In genomic region chr7:113017092-113017755, GRCm38 (mm10) we compare ENCODE assay signal across 12 mouse cellular contexts.
A peak's percentile ranks its signal among the peaks of the same experiment; 100 is the strongest.
DNase-seq lines count a peak whose midpoint lies in the region; ATAC-seq and TF ChIP-seq lines count a peak whose summit lies in the region.
"Had no signal": no experiment of that assay in that cellular context is flagged by ENCODE, and none has a peak within 500 bp of the region (broad histone marks: within the 10 kb centered on the region; RNA-seq: fewer than 3 reads in every experiment).

No protein-coding gene starts in this region.

- no peak overlapping the region for H3K4me2 ChIP-seq in lung, embryonic 14.5 days
- H3K4me2 ChIP-seq: hindbrain, embryonic 15.5 days; limb, embryonic 13.5 days; midbrain, embryonic 13.5 days had no signal

- H3K9me3 ChIP-seq in heart, embryonic 10.5 days = no peaks in the 10 kb centered on the region
- H3K9me3 ChIP-seq in lung, embryonic 14.5 days (ENCODE audit: low read depth, low read length) = no peaks in the 10 kb centered on the region
- H3K9me3 ChIP-seq: hindbrain, embryonic 15.5 days; limb, embryonic 13.5 days; midbrain, embryonic 13.5 days had no signal

- TF ChIP-seq CTCF in lung, embryonic 14.5 days (IDR thresholded peaks at IDR 0.05; ENCODE audit: low read depth) = no peak
- no peak for TF ChIP-seq CTCF in brain, embryonic 14.5 days (IDR thresholded peaks at IDR 0.05; ENCODE audit: borderline replicate concordance, extremely low read depth, insufficient read depth, insufficient read length)

- no peaks in the 10 kb centered on the region for H3K27me3 ChIP-seq in heart, embryonic 10.5 days (ENCODE audit: insufficient read depth, poor library complexity, severe bottlenecking)
- H3K27me3 ChIP-seq in lung, embryonic 14.5 days (ENCODE audit: insufficient read depth, low read length) = no peaks in the 10 kb centered on the region
- H3K27me3 ChIP-seq: hindbrain, embryonic 15.5 days; limb, embryonic 13.5 days; midbrain, embryonic 13.5 days had no signal

- no peak for TF ChIP-seq POLR2A in brain, embryonic 14.5 days (IDR thresholded peaks at IDR 0.05; ENCODE audit: borderline replicate concordance, extremely low read depth, insufficient read depth, insufficient read length, poor library complexity, severe bottlenecking)

- peaks cover 8% of the 10 kb centered on the region; the same call in 1 of the 2 replicates for H3K4me1 ChIP-seq in heart, embryonic 10.5 days
- H3K4me1 ChIP-seq in lung, embryonic 14.5 days (ENCODE audit: insufficient read depth) = peaks cover 5% of the 10 kb centered on the region; the same call in 1 of the 2 replicates
- H3K4me1 ChIP-seq: hindbrain, embryonic 15.5 days; midbrain, embryonic 13.5 days had no signal

- H3K27ac ChIP-seq in heart, embryonic 10.5 days = 0 out of 2 replicates have a peak overlapping the region, but pooled peaks have one; percentile 47
- H3K27ac ChIP-seq in lung, embryonic 14.5 days (ENCODE audit: low read depth) = no peak overlapping the region
- H3K27ac ChIP-seq: heart, adult 2 months; hindbrain, embryonic 15.5 days; limb, embryonic 13.5 days; midbrain, embryonic 13.5 days had no signal

- DNase-seq in heart, embryonic 10.5 days (ENCODE audit: low spot score) = no peak
- no peak for DNase-seq in heart, postnatal 14 days
- DNase-seq in lung, embryonic 14.5 days = peak; percentile 46
- no peak for DNase-seq in lung, postnatal 4 days
- DNase-seq in brain, embryonic 14.5 days (ENCODE audit: low read depth) = peak; percentile 25
- peak; percentile 2 for DNase-seq in lung, postnatal 14 days
- no peak for DNase-seq in spleen, postnatal 10 days (ENCODE audit: low spot score in 2 of 2)
- DNase-seq: cerebellum, adult 18-20 months had no signal

- intact Hi-C loops in heart, postnatal 14 days (cut with DNase I) = no loop called here

- H3K4me3 ChIP-seq in heart, embryonic 10.5 days = no peak overlapping the region
- H3K4me3 ChIP-seq in lung, embryonic 14.5 days (ENCODE audit: low read depth, low read length) = no peak overlapping the region
- H3K4me3 ChIP-seq: heart, adult 2 months; hindbrain, embryonic 15.5 days; limb, embryonic 13.5 days; midbrain, embryonic 13.5 days had no signal

- no peaks in the 10 kb centered on the region for H3K36me3 ChIP-seq in heart, embryonic 10.5 days
- no peaks in the 10 kb centered on the region for H3K36me3 ChIP-seq in lung, embryonic 14.5 days (ENCODE audit: insufficient read depth)
- H3K36me3 ChIP-seq: hindbrain, embryonic 15.5 days; limb, embryonic 13.5 days; midbrain, embryonic 13.5 days had no signal

- H3K9ac ChIP-seq in lung, embryonic 14.5 days = no peak overlapping the region
- H3K9ac ChIP-seq: hindbrain, embryonic 15.5 days; limb, embryonic 13.5 days; midbrain, embryonic 13.5 days had no signal

- 35% methylated on average over 8 of the region's 8 CpGs for WGBS in heart, embryonic 10.5 days
- WGBS in lung, embryonic 14.5 days = 19% methylated on average over 8 of the region's 8 CpGs

- peak; percentile 54 for ATAC-seq in lung, embryonic 14.5 days (ENCODE audit: insufficient read depth)
- ATAC-seq: midbrain, embryonic 13.5 days had no signal

Comparison
In these comparisons a context has a peak if more than half of its experiments do, and no peak if none do; other contexts are left out.
1. DNase-seq: peak in lung, embryonic 14.5 days (single experiment), brain, embryonic 14.5 days (single experiment) and lung, postnatal 14 days (single experiment); none in heart, embryonic 10.5 days (single experiment), heart, postnatal 14 days (0 of 2), lung, postnatal 4 days (0 of 2) and spleen, postnatal 10 days (0 of 2).